Mouse (Mus musculus) heart, embryonic 15.5 days (tissue): ENCODE data around the gene Ephx4. TPM values are rescaled to one million over a fixed set of nuclear protein-coding genes. Genes with fewer than 3 reads are reported as not detected.
A peak's percentile ranks its signal among the peaks of the same experiment; 100 is the strongest.

Source experiments
- ATAC-seq: fragments of 200-750 bp; cut with Nextera tagmentation; replicated peaks from 2 replicates; pipeline ENCODE4 v1.8.0; 2017; ENCODE audit warnings: low read depth, moderate TSS enrichment; ENCODE audit not compliant: insufficient number of reproducible peaks, insufficient read depth, low FRiP score
- H3K27ac ChIP-seq: fragments of 300-500 bp; sonication (generic); 2 replicates; pipeline ENCODE4 v1.5.1; 2015; ENCODE audit warnings: mild to moderate bottlenecking, inconsistent platforms
- H3K27me3 ChIP-seq: fragments of 300-500 bp; sonication (generic); 2 replicates; pipeline ENCODE4 v1.6.1; 2015; ENCODE audit warnings: inconsistent platforms
- H3K36me3 ChIP-seq: fragments of 300-500 bp; sonication (generic); 2 replicates; pipeline ENCODE4 v1.6.1; 2015; ENCODE audit warnings: mild to moderate bottlenecking, inconsistent platforms
- H3K4me1 ChIP-seq: fragments of 300-500 bp; sonication (generic); replicated peaks from 2 replicates; pipeline ENCODE4 v1.6.1; 2015; ENCODE audit warnings: inconsistent platforms
- H3K4me2 ChIP-seq: fragments of 300-500 bp; sonication (generic); 2 replicates; pipeline ENCODE4 v1.6.1; 2015; ENCODE audit warnings: inconsistent platforms, mild to moderate bottlenecking, moderate library complexity
- H3K4me3 ChIP-seq: fragments of 300-500 bp; sonication (generic); 2 replicates; pipeline ENCODE4 v1.5.1; 2015; ENCODE audit warnings: mild to moderate bottlenecking, inconsistent platforms
- H3K9ac ChIP-seq: fragments of 300-500 bp; sonication (generic); 2 replicates; pipeline ENCODE4 v1.6.1; 2015; ENCODE audit warnings: mild to moderate bottlenecking, inconsistent platforms
- H3K9me3 ChIP-seq: fragments of 300-500 bp; sonication (generic); replicated peaks from 2 replicates; pipeline ENCODE4 v1.6.1; 2016; ENCODE audit warnings: inconsistent platforms
- WGBS: fragments of 180-500 bp; shearing (Covaris S2); methylation state at CpG from one replicate; pipeline ENCODE4 v1.1.7; 2015; ENCODE audit warnings: mixed read lengths; 5-methylcytosine and 5-hydroxymethylcytosine counted together
- polyA plus RNA-seq: library from polyadenylated mRNA; unstranded; fragments of >200 nt; fragmentation: Nextera tagmentation; extraction: Ambion mirVana; gene quantifications from 2 replicates; pipeline ENCODE4 v1.2.1, GENCODE M21; 2015

Gene Ephx4
- polyA plus RNA-seq, 1 experiment from 2014 or later = 1.0 TPM

GRCm38 (mm10) chr5:107436185-107436584 is 33.6 kb downstream of the Ephx4 start:
- H3K27ac ChIP-seq = no peak overlapping the region
- H3K4me2 ChIP-seq = no peak overlapping the region
- H3K9me3 ChIP-seq = no peaks in the 10 kb centered on the region
- no peaks in the 10 kb centered on the region for H3K36me3 ChIP-seq
- H3K4me3 ChIP-seq = no peak overlapping the region
- no peak overlapping the region for H3K9ac ChIP-seq
- no peak for ATAC-seq
- peaks cover 4% of the 10 kb centered on the region; the same call in 1 of the 2 replicates for H3K27me3 ChIP-seq
- peaks cover 8% of the 10 kb centered on the region for H3K4me1 ChIP-seq
- WGBS = 83% methylated on average over 6 of the region's 6 CpGs

- H3K9ac ChIP-seq = no peak overlapping the region
- H3K36me3 ChIP-seq = no peaks in the 10 kb centered on the region
- H3K27me3 ChIP-seq = peaks cover 4% of the 10 kb centered on the region; the same call in 1 of the 2 replicates
- no peak overlapping the region for H3K27ac ChIP-seq
- H3K9me3 ChIP-seq = no peaks in the 10 kb centered on the region
- no peak overlapping the region for H3K4me2 ChIP-seq
- 66% methylated on average over 6 of the region's 6 CpGs for WGBS
- H3K4me1 ChIP-seq = peaks cover 8% of the 10 kb centered on the region
- no peak for ATAC-seq
- H3K4me3 ChIP-seq = no peak overlapping the region
These were observed 34.2 kb downstream of the Ephx4 start for GRCm38 (mm10) chr5:107436587-107437209.

DNA sequence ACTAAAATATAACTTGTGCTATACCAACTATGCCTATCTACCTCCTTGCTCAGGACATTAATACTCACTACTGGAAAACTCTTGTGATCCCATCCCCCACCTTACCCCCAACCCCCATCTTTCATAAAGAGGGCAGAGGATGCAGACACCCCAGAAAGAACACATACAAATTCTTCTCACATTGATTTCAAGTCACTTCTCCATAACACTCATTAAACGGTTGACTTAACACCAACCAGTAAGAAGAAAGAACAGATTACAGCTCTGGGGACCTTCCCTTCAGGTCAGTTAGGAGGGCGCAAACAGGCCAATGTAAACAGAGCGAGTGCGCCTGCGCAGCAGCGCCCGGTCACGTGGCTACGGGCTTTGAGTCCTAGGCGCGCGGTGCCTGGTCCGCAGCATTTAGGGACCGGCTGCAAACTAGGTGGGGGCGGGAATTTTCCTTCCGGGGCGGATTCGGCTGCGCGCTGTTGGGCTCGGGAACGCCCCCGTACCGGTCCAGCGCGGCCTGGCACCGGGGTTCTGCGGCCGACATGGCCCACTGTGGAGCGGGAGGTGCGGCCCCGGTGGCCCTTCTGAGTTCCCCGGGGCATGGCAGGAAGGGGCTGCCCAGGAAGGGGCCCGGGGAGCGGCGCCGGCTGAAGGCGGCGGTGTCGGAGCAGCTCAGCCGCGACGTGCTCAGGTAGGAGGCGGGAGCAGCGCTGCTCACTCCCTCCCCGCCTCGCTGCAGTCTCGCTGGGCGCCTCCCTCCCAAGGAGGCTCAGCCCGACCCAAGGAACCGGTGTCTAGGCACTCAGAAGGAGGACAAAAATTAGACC is 35.1 kb downstream of the Ephx4 start, which contains the start of gene Btbd8:
Btbd8 (plus strand) TSS at position 534 of the 818 bp plus-strand sequence.
- under 1% methylated on average over 51 of the region's 51 CpGs for WGBS
- Histone ChIP-seq H3K4me3 (peak within 1 kb of the TSS; percentile 82), H3K4me1 (peaks cover 8% of the 10 kb centered on the region), H3K9me3 (no peaks in the 10 kb centered on the region), H3K4me2 (peak within 1 kb of the TSS; percentile 80), H3K27ac (peak within 1 kb of the TSS; percentile 84), H3K27me3 (peaks cover 3% of the 10 kb centered on the region; the same call in 1 of the 2 replicates), H3K9ac (peak within 1 kb of the TSS; percentile 92), H3K36me3 (no peaks in the 10 kb centered on the region)
- peak; percentile 92 for ATAC-seq

GRCm38 (mm10) chr5:107438353-107438752 is 35.8 kb downstream of the Ephx4 start:
- H3K4me2 ChIP-seq = peak overlapping the region; percentile 80
- peak overlapping the region; percentile 92 for H3K9ac ChIP-seq
- no peaks in the 10 kb centered on the region for H3K9me3 ChIP-seq
- no peaks in the 10 kb centered on the region for H3K36me3 ChIP-seq
- peak overlapping the region; percentile 82 for H3K4me3 ChIP-seq
- WGBS = 22% methylated on average over 7 of the region's 7 CpGs
- ATAC-seq = no peak
- H3K27me3 ChIP-seq = no peaks in the 10 kb centered on the region; the same call in 1 of the 2 replicates
- H3K27ac ChIP-seq = peak overlapping the region; percentile 84
- peaks cover 8% of the 10 kb centered on the region for H3K4me1 ChIP-seq

DNA sequence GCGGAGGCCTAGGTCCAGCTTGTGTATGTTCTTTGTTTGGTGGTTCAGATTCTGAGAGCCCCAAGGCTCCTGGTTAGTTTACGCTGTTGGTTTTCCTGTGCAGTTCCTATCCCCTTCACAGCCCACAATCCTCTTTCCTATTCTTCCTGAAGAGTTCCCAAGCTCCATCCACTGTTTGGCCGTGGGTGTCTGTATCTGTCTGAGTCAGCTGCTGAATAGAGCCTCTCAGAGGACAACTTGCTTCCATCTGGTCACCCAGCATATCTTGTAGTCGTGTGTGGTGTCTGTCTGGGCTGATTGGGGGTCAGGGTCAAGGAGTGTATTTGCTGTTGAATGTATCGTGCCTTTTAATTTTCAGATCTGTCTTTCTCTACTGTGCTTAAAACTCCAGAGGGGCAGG is 39.3 kb downstream of the Ephx4 start:
- no peak overlapping the region for H3K27ac ChIP-seq
- no peak overlapping the region for H3K4me2 ChIP-seq
- WGBS = 71% methylated on average over 5 of the region's 5 CpGs
- no peak overlapping the region for H3K9ac ChIP-seq
- H3K36me3 ChIP-seq = no peaks in the 10 kb centered on the region
- ATAC-seq = no peak
- peaks cover 8% of the 10 kb centered on the region for H3K4me1 ChIP-seq
- H3K4me3 ChIP-seq = no peak overlapping the region
- no peaks in the 10 kb centered on the region for H3K27me3 ChIP-seq
- no peaks in the 10 kb centered on the region for H3K9me3 ChIP-seq

GRCm38 (mm10) chr5:107444251-107444650 is 41.7 kb downstream of the Ephx4 start:
- WGBS = 86% methylated on average over 4 of the region's 4 CpGs
- no peaks in the 10 kb centered on the region for H3K4me1 ChIP-seq
- no peak overlapping the region for H3K4me2 ChIP-seq
- no peaks in the 10 kb centered on the region for H3K36me3 ChIP-seq
- no peaks in the 10 kb centered on the region for H3K9me3 ChIP-seq
- no peak overlapping the region for H3K9ac ChIP-seq
- H3K27me3 ChIP-seq = no peaks in the 10 kb centered on the region
- ATAC-seq = no peak
- H3K27ac ChIP-seq = no peak overlapping the region
- H3K4me3 ChIP-seq = no peak overlapping the region

- Histone ChIP-seq H3K27me3 (no peaks in the 10 kb centered on the region), H3K36me3 (no peaks in the 10 kb centered on the region), H3K4me2 (no peak overlapping the region), H3K4me1 (no peaks in the 10 kb centered on the region), H3K4me3 (no peak overlapping the region), H3K27ac (no peak overlapping the region), H3K9ac (no peak overlapping the region), H3K9me3 (no peaks in the 10 kb centered on the region)
- ATAC-seq = no peak
- 73% methylated on average over 4 of the region's 4 CpGs for WGBS
These were observed 45.4 kb downstream of the Ephx4 start for GRCm38 (mm10) chr5:107447977-107448376.

- Histone ChIP-seq H3K36me3 (no peaks in the 10 kb centered on the region), H3K27ac (no peak overlapping the region), H3K27me3 (no peaks in the 10 kb centered on the region), H3K4me3 (no peak overlapping the region), H3K9ac (no peak overlapping the region), H3K9me3 (no peaks in the 10 kb centered on the region), H3K4me2 (no peak overlapping the region), H3K4me1 (no peaks in the 10 kb centered on the region)
- WGBS = 85% methylated on average over 4 of the region's 4 CpGs
- ATAC-seq = no peak
These were observed 46.2 kb downstream of the Ephx4 start for GRCm38 (mm10) chr5:107448784-107449183.

DNA sequence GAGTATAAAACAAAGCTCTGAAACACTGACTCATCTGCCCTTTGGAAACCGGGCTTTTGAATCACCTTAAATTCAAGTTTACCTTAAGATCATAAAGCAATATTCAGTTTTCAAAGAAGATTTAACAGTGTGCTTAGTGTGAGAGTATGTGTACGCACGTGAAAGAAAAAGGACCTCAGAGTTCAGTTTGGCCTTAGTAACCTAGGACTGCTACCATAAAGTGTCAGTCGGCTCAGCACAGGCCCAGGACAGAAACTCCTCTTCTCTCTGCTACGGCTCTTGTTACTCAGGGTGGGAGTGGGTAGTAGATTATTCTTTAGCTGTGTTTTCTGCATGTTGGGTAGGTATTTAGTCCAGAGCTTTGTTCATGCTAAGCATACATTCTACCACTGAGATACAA is 47.1 kb downstream of the Ephx4 start:
- H3K9me3 ChIP-seq = no peaks in the 10 kb centered on the region
- ATAC-seq = no peak
- WGBS = 85% methylated on average over 5 of the region's 5 CpGs
- H3K9ac ChIP-seq = no peak overlapping the region
- H3K4me3 ChIP-seq = no peak overlapping the region
- no peaks in the 10 kb centered on the region for H3K27me3 ChIP-seq
- no peak overlapping the region for H3K27ac ChIP-seq
- no peaks in the 10 kb centered on the region for H3K36me3 ChIP-seq
- H3K4me2 ChIP-seq = no peak overlapping the region
- H3K4me1 ChIP-seq = no peaks in the 10 kb centered on the region

DNA sequence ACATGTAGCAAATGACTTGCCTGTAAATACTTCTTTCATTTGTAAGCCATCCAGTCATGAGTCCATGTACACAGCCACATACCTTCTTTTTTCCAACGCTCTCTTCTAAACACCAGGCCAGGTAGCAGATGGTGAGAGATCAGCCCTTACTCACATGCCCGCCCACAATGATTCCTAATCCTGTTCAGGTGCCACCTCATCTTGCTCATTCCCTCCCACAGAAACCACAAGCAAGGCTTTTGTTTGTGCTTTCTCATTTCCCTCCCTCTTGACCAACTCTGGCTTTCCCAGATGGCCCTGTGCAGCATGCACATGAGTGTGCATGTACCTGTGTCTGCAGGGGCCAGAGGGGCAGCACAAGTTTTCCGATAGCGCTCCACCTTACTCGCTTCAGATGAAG is 47.8 kb downstream of the Ephx4 start:
- 84% methylated on average over 5 of the region's 5 CpGs for WGBS
- no peaks in the 10 kb centered on the region for H3K4me1 ChIP-seq

DNA sequence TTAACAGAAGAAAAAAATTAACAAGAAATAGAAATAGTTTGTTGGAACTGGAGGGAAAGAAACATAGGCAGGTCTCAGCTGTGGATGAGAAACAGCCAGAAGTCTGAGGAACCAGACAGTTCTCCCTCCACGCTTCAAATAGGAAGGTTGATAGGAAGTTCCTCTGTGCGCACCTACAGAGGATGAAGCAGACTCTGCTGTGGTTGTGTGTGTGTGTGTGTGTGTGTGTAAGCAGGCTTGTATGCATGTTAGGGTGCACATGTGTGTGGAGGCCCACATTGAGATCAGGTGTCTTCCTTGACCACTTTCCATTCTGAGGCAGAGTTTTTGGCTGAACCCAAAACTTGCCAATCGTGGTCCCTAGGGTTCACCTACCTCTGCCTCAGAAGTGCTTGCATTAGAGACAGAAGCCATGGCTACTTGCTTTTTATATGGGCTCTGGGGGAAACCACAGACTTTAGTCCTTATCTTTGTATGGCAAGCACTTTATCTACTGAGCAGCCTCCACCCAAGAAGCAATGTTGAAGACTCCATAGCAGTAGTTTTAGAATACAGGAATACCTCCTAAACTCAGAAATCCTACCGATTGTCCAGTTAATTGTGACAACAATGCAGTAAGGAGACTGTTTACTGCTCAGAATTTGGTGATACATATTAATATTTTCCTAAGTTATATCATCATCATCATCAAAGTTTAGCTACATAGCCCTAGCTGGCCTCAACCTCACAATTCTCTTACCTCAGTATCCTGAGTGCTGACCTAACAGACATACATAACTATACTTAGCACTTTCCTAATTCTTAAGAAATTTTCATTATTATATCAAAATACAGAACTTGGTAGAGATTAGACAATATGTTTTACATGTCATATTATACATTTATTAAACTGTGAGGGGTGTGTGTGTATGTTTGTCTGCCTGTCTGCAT is 59.9 kb downstream of the Ephx4 start:
- no peak overlapping the region for H3K4me2 ChIP-seq
- no peaks in the 10 kb centered on the region for H3K27me3 ChIP-seq
- H3K4me1 ChIP-seq = peaks cover 9% of the 10 kb centered on the region
- H3K36me3 ChIP-seq = no peaks in the 10 kb centered on the region; the same call in 1 of the 2 replicates
- no peak for ATAC-seq
- WGBS = 82% methylated on average over 4 of the region's 4 CpGs
- no peak overlapping the region for H3K4me3 ChIP-seq
- no peak overlapping the region for H3K27ac ChIP-seq
- H3K9ac ChIP-seq = no peak overlapping the region
- H3K9me3 ChIP-seq = no peaks in the 10 kb centered on the region

More for the DNA sequence above, 47.8 kb downstream of the Ephx4 start:
- Histone ChIP-seq H3K9me3 (no peaks in the 10 kb centered on the region), H3K36me3 (no peaks in the 10 kb centered on the region), H3K27me3 (no peaks in the 10 kb centered on the region), H3K27ac (no peak overlapping the region), H3K9ac (no peak overlapping the region), H3K4me3 (no peak overlapping the region), H3K4me2 (no peak overlapping the region)
- no peak for ATAC-seq
